Mouse (Mus musculus) layer of hippocampus, postnatal 10 days (tissue): Measurements from ENCODE around the gene Gna11. TPM values are rescaled to one million over a fixed set of nuclear protein-coding genes. Genes with fewer than 3 reads are reported as not detected.

Source experiments
- DNase-seq, 2 experiments: peaks; one replicate each; pipeline ENCODE4 v3.0.0; 2021; ENCODE audit warnings: low spot score in 2 of 2
- total RNA-seq, 2 experiments: library from RNA; stranded (reverse); gene quantifications; 2 replicates each; pipeline ENCODE4 v1.2.3; 2021

Gna11 gene
- total RNA-seq, 2 experiments from 2014 or later = 124 to 125 TPM

DNA sequence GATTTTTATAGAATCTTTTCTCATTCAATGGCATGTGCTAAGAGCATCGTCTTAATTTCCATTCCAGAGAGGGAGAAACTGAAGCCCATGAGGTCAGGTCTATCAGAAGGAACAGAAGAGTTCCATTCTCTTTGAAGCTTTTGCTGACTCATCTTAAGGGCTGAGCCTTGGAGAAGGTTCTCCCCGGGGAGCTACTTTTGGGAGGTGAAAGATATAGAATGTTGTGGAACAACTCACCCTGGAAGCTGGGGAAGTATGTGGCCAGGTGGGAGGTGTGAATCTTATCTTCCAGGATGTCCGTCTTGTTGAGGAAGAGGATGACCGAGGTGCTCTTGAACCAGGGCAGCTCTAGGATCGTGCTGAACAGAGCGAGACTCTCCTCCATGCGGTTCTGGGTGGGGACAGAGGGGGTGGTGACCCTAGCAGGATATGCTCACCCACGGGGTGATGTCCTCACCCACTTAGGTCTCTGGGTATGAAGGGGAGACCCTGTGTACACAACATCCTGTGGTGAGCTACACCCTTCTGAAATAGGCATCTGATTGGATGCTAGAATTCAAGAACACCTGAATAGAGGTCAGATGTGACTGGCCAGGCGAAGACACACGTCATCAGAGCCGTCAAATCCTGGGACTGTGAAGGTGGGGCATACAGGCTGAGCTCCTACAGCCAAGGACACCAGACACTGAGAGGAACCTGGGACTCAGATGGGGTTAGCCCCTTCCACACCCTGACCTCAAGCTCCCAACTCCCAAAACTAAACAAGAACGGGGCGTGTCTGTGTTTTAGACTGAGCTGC is 37.1 kb downstream of the Gna11 start:
- DNase-seq = no peak

DNA sequence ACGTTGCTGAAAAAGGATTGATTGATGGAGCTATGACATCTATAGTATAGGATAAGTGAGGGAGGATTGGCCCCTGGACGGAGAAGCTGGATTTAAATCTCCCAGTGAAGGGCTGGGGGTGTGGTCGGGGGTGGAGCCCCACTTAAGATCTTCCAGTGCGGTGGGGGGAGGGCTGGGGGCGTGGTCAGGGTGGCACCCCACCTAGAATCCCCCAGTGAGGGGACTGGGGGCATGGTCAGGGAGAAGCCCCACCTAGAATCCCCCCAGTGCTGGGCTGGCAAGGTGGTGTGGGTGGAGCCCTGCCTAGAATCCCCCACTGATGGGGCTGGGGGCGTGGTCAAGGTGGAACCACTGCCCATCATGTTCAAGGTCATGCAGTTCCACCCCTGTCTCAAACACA is 37.9 kb downstream of the Gna11 start:
- DNase-seq = no peak

DNA sequence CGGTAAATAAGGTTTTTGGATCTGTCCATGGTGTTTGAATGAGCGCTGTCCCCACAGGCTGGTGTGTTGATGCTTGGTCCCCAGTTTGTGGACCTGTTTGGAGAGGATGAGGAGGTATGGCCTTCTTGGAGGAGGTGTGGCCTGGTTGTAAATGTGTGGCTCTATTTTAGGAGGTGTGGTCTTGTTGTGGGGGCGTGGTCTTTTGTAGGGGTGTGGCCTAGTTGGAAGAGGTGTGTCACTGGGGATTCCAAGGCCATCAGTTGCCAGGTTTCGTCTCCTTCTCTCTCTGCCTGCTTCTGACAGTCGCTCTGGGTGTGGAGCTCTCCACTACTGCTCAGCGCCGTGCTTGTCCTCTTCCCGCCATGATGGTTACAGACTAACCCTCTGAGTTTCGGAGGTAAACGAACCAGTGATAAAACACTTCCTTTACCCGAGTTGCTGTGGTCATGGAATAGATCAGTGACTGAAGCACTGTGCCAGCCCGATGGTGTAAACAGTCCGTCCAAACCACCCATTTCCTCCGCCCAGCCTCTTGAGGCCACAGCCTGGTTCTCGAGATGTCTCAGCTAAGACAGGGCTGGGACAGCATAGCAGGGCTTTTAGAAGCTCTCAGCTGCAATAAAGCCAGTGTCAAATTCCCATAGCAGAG is 39.9 kb downstream of the Gna11 start:
- DNase-seq = no peak

DNA sequence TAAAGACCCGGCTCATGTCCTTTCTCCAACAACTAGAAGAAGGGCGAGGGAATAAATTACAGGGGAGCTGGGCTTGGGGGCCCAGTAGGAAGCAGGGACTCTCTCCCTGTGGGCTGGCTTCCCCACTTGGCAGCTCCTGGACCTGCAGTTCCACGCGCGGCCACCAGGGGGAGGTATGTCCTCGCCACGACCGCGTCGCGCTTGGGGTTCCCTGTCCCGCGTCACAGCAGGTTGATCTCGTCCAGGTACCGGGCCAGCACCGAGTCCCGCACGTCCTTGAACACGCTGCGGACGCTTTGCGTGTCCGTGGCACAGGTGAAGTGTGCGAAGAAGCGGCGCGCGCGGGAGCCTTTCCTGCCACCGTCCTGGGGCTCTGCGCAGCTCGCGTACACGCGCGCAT is 42.3 kb downstream of the Gna11 start:
- peak; percentile 96 to 97 for DNase-seq

DNA sequence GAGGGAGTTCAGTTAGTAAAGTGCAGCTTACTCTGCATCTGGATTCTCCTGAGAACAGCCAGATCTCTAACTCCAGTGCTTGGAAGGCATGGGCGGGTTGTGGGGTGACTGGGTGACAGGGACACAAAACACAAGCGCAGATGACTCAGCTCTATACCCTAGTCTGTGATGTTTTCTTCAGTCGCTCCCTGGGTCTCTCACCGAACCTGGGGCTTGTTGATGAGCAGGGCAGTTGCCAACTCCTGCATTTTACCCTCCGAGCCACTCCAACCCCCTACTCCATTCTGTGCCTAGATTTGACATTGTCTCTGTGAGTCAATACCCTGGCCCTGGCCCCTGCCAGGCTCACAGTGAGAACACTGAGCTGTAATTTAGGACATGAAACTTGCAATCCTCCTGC is 43.1 kb downstream of the Gna11 start:
- no peak for DNase-seq

DNA sequence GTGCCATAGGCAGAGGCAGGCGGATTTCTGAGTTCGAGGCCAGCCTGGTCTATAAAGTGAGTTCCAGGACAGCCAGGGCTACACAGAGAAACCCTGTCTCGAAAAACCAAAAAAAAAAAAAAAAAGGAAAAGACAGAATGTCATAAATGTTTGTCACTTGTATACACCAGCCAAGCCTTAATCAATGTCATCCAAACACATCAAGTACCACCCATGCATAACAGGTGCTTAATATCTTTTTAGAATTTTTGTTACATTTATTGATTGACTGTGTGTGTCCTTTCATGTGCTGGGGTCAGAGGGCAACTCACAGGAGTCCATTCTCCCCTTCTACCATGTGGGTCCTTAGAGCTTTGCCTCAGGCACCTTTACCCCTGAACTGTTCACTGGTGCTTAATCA is 45.0 kb downstream of the Gna11 start, which contains the start of gene S1pr4:
Gene S1pr4 (minus strand): TSS at position 101 of the 400 bp plus-strand sequence.
- DNase-seq = no peak

DNA sequence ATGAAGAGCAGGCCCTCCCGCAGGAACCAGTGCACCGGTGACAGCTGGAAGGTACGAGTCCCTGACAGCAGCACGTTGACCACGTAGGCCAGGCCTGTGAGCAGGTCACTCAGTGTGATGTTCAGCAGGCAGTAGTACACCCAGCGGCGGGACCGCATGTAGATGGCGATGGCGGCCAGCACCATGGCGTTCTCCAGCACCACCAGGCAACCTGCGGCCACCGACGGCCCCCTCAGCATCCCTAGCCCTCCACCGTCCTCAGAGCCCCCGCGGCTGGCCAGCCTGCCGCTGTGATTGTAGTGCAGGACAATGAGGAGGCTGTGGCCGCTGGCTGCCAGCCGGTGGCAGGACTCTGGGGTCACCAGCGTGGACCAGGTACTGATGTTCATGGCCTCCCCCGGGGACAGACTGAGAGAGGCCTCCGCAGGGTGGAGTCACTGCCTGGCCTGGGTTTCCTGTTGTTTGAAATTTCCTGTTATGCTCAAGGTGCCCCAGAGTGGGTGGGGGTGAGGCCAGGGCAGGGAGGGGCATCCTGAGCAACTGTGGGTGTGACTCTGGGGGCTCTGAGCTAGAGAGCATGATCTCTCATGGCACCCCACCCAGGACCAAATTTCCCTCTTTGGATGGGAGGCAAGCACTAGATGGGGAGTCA is 45.6 kb downstream of the Gna11 start:
- DNase-seq = no peak

DNA sequence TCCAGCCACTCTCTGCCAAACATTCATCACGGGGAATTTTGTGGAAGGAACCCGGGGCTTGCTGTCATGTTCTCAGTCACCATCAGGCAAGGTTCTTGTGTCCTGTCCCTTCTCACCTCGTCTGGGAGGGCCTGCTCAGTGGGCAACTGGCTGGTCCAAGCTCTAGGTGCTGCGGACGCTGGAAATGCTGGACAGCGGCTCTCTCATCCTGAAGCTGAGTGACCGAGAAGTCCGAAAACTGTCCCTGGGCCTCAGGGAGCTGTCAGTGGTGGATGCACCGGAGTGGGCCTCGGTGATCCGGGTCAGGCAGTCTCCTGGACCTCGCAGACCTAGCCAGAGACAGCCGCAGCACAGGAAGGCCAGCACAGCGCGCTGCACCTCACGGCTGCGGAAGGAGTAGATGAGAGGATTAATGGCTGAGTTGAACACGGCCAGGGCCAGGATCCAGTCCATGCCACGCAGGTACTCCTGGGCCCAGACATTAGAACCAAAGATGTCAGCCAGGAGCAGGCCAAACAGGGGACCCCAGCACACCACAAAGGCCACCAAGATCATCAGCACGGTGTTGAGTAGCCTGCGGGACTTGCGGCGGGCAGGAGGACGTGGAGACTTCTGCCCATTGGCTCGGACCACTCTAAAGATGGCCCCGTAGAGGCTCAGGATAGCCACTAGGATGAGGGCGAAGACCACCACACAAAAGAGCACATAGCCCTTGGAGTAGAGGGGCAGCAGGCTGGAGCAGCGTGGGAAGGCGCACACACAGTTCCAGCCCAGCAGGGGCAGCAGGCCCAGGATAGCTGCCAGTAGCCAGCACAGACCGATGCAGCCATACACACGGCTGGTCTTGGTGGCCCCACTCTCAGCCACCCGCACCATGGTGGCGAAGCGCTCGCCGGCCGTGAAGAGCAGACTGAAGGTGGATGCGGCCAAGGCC is 46.4 kb downstream of the Gna11 start:
- no peak for DNase-seq

DNA sequence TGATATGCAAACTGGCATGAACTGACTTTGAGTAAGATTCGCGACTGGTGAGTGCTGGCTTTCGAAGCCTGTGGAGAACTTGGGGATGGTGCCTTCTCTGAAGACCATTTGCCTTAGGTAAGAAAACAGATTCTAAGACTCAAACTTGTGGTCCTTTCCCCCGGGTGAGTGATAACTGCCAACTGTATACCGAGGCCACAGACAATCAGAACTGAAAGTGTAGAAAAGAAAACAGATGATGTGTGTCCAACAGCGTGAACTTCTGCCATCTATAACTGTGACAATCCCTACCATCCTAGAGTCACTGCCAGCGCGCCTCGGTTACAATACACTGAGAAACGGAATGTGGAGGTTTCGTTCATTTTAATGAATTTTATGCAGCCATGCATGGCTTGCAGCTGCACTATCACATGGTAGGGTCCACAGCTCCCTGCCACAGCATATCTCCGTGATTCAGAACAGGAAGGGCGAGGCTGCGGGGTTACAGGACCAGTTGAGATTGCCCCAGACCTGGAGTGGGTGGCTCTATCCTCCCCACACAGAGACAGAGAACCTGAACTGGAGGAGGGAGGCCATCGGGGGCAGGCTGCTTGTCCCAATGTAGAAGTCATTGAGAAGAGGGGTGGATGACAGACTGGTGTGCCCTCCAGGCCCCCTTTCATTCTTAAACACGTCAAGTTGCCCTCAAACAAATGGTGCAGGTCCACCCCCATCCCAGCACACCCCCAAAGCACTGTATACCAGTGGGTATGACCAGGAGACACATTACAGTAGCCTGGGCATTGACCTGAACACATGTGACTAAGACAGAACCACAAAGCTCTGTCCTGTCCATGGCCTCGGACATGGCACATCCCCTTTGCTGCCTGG is 47.4 kb downstream of the Gna11 start:
- DNase-seq = no peak

DNA sequence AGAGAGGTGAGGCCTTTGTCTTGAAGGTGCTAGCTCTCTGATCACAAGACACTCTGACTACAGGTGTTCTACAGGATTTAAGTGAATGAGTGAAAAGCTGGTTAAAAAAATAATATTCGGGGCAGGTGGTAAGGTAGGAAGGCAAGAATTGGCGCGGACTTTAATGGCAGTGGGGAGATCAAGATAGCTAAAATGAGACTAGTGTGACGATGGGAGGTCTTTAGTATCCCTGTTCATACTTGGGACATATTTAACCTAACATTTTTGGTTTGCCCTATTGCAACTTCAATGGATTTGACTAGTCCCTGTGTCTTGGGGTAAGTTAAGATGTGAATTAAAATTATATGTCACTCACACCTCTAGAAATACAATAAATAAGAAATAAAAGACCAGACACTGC is 48.0 kb downstream of the Gna11 start:
- no peak for DNase-seq

DNA sequence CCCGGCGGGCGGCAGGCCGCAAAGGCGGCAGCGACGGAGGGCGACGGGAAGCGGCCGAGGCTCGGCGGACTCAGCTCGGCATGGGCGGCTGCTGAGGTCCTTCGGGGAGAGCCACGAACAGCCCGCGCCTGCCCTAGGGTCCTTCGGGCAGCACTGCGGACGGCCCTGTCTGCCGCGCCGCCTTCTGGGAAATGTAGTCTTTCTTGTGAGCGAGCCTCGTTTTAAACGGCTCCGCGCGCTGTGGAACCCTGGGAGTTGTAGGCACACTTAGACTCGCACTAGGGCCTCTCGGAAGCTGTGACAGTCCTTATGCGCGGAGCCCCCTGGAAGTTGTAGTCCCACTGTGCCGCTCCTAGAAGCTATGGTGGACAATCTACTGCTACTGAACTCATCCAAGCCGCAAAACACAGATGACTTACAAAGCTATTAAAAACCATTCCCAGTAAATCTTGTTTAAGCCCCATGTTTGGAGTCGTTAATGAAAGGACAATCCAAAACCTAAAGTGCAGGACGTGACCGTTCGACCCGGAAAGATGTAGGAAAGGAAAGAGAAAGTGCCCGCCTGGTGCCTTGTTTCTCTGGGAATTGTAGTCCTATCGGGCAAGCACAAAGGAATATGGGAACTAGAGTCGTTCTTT is 48.6 kb downstream of the Gna11 start, which contains the start of gene Ncln:
Gene Ncln (minus strand): TSS at position 129 of the 638 bp plus-strand sequence.
- peak; percentile 97 to 98 for DNase-seq

DNA sequence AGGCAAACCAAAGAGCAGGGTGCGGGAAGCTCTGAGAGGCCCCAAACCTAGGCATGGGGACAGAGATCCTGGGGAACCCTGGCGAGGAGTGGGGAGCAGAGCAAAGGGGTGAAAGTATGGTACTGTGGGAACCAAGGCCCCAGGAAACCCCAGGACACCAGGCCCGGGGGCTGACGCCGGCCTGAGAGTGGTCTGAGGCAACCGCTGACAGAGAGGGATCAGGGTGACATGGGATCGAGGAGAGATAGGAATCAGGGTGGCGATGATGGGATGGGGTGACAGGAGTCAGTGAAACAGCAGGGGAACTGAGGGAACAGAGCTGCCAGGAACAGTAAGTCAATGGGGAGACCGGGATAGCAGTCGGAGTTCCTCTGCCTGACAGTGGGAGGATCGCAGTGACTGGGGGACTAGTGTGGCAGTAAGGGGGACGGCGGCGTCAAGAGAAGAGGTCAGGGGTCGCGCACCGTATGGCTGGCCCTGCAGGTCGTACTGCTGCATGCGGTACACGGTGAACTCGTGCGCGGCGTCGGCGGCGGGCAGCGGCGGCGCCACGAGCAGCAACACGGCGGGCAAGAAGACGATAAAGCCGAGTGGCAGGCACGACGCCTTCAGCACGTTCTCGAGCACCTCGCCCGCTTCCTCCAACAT is 49.2 kb downstream of the Gna11 start:
- DNase-seq = no peak

DNA sequence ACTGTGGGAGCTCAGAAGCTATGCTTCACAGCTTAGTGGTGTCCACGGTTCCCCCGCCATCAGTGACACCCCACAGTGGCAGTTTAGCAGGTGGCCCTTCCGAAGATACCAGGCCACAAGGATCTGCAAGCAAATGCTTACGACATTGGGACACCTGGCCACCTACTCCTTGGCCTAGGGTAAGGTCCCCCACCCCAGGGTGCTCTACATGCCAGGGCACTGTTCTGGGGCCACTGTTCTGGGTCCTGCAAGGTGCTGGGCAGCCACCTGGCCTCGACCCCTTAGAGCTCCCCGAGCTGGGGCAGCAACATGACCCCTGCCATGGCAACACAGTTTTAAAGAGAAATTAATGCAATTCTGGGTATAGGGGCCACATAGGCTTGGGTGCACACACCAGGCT is 49.8 kb downstream of the Gna11 start:
- no peak for DNase-seq

DNA sequence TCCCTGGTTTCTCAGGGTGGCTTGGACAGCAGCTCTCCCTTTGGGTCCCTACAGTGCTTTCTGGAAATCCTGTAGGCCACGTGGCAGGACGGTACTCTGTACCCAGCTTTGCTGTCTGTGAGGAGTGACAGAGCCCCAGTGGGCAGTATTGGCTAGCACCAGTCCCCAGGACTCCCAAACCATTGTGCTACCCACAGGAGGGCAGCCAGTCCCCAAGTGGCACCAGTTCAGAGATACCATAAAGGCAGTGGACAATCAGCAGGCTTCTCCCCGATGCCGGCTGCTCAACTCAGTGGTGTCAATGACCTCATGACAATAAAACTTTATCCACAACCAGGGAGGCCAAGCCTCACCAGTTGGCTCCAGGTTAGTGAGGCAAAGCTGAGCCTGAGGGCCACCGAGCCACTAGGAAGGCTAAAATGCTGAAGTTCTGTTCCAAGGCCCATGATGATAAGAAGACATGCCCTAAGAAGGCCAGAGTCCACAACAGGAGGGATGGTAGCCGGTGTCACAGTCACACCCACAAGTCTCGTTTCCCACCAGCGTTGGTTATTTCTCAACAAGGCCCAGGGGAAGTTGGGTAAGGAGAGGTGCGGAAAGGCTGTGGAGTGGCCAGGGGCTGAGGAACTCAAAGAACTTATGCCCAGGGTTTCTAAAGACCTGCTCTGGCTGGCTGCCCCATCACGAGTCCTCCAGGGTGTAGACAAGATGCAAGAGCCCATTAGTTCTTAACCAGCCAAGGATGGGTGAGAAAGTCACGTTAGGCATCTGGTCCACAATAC is 50.5 kb downstream of the Gna11 start:
- no peak for DNase-seq

DNA sequence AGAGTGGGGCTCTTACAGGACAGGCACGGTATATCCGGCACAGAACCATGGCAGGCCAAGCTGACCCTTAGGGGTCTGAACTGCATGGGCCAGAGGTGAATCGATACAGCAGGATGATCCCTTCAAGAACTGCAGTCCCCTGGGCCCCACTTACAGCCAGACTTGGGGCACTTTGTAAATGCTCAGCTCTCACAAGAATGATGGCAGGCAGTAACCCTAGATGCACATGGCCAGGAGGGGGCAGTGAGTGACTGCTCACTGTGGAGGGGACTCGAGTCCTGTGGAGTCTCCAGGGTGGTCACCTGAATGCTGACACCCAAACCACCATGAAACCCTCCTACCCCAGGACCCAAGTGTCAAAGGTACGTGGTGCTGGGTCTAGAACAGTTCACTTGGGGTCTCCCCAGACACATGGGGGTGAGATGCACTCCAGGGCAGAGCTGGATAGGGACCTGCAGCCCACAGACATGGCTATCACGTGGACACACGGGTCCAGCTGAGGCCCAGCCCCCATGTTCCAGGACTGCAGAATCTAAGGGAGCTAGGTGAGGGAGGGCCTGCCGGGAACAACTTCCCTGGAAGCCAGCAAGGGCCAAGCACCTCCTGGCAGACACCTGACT is 51.3 kb downstream of the Gna11 start:
- no peak for DNase-seq

DNA sequence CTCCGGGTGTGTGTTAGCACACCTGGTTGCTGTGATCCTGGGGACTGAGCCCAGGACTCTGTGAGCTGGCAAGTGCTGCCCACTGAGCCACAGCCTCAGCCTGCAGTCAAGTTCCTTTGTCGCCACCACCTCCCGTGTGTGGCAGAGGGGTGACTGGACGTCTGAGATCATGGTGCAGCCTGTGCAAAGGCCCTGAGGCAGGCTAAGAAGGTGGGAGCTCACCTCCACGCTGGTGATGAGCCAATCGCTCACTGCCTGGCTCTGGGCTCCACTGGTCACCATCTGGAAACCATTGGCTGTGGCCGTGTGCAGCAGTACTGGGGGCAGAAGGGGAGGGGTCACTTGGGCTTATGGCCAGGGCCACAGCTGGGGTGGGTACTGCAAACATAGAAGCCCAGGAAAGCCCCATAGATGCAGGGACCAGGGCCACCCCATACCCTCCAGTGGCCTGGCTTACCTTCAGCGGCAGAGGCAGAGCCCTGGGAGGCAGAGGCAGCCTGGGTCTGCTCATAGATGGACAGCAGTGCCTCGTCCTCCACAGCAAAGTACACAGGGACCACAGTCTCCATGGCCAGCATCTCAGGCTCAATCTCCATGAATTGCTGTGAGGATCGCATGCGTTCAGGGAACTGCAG is 52.3 kb downstream of the Gna11 start:
- DNase-seq = no peak

DNA sequence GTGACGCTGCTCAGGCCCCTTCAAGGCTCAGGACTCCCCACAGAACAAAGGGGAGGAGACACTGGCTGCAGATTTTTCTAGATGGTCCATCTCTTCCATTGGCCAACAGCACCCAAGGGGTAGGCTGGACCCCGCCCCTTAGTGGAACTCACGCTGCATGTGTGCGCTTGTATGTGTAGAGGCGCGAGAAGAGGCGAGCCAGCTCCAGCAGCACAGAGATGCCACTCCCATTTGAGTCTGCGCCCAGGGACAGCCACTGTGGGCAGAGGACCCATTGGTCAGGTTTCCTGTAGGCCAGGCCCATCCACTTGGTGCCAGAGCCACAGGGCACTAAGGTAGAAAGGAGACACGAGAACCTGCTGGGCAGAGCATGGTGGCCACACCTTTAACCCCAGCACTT is 54.0 kb downstream of the Gna11 start:
- DNase-seq = no peak
